Mouse (Mus musculus) liver, postnatal 0 days (tissue): ENCODE data around the gene Mettl24. TPM values are rescaled to one million over a fixed set of nuclear protein-coding genes. Genes with fewer than 3 reads are reported as not detected.
A peak's percentile ranks its signal among the peaks of the same experiment; 100 is the strongest.

Source experiments
- ATAC-seq: fragments of 200-750 bp; cut with Nextera tagmentation; 2 replicates; pipeline ENCODE4 v1.8.0; 2017; ENCODE audit warnings: mild to moderate bottlenecking, moderate library complexity
- DNase-seq: peaks from one replicate; pipeline ENCODE4 v3.0.0-alpha.2; 2016
- H3K27ac ChIP-seq: fragments of 300-500 bp; sonication (generic); 2 replicates; pipeline ENCODE4 v1.5.1; 2014; ENCODE audit warnings: antibody characterized with exemption, moderate library complexity, mild to moderate bottlenecking, low read depth
- H3K27me3 ChIP-seq: fragments of 300-500 bp; sonication (generic); 2 replicates; pipeline ENCODE4 v1.6.1; 2014; ENCODE audit warnings: low read length, control low read depth, mixed read lengths; ENCODE audit not compliant: insufficient read depth
- H3K36me3 ChIP-seq: fragments of 300-500 bp; sonication (generic); replicated peaks from 2 replicates; pipeline ENCODE4 v1.6.1; 2014; ENCODE audit warnings: mild to moderate bottlenecking, control low read depth, low read length, moderate library complexity, mixed read lengths; ENCODE audit not compliant: insufficient read depth
- H3K4me1 ChIP-seq: fragments of 300-500 bp; sonication (generic); 2 replicates; pipeline ENCODE4 v1.6.1; 2014; ENCODE audit warnings: antibody characterized with exemption, mild to moderate bottlenecking, control low read depth; ENCODE audit not compliant: insufficient read depth
- H3K4me2 ChIP-seq: fragments of 300-500 bp; sonication (generic); 2 replicates; pipeline ENCODE4 v1.6.1; 2014; ENCODE audit warnings: low read depth, mild to moderate bottlenecking, low read length, moderate library complexity, mixed read lengths
- H3K4me3 ChIP-seq: fragments of 300-500 bp; sonication (generic); 2 replicates; pipeline ENCODE4 v1.5.1; 2014; ENCODE audit warnings: low read depth, low read length
- H3K9ac ChIP-seq: fragments of 300-500 bp; sonication (generic); replicated peaks from 2 replicates; pipeline ENCODE4 v1.6.1; 2014; ENCODE audit warnings: mild to moderate bottlenecking, moderate library complexity
- H3K9me3 ChIP-seq: fragments of 300-500 bp; sonication (generic); 2 replicates; pipeline ENCODE4 v1.6.1; 2016; ENCODE audit warnings: mild to moderate bottlenecking, control low read depth, low read length, mixed read lengths
- CTCF ChIP-seq: sonication (generic); IDR thresholded peaks from 2 replicates; pipeline ENCODE4 v1.5.1; 2016; ENCODE audit warnings: antibody characterized with exemption, low read depth
- EP300 ChIP-seq: IDR thresholded peaks from 2 replicates; pipeline ENCODE4 v1.6.1; 2016; ENCODE audit warnings: antibody characterized with exemption, low read depth, mild to moderate bottlenecking
- WGBS: fragments of 180-500 bp; shearing (Covaris S2); extraction: QIAGEN DNeasy Blood & Tissue Kit; methylation state at CpG from one replicate; pipeline ENCODE4 v1.1.7; 2014; ENCODE audit not compliant: insufficient replicate concordance; 5-methylcytosine and 5-hydroxymethylcytosine counted together
- polyA plus RNA-seq: library from polyadenylated mRNA; unstranded; fragments of >200 nt; fragmentation: Nextera tagmentation; extraction: Ambion mirVana; gene quantifications from 2 replicates; pipeline ENCODE4 v1.2.1, GENCODE M21; 2015

Gene Mettl24
- 0.30 and 0.45 TPM in 2 replicates for polyA plus RNA-seq

DNA sequence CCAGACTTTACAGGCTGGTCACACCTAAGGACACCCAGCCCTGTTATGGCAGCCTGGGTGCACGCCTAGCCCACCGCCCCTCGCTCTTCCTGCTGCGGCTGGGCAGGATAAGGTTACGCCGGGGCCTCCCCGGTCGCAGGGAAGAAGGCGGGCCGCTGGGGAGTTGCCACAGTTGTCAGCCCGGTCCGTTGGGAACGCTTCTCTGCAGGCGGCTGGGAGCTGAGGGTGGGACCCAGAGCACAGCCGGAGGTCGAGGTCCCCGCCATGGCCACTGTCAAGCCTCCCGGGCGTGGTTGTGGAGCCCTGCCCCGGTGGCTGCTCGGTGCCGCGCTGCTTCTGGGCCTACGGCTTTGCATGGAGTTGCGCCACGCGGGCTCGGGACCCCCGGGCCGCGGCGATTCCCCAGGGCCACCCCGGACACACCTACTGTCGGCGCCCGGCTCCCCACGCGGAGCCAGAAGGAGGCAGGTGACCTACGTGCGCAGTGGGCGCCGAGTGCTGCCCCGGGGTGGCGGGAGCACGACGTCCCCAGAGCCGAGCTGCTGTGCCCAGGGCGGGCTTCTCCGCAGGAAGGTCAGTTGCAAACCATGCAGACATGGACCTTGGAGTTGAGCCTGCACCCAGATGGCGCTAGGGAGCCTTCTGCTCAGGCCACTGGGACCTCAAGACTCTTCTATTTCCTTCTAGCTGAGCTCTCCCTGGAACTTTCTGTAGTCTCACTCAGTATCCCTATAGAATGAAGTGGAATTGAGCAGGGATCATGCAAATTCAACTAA lies at the start of gene Mettl24:
Gene Mettl24, plus strand, starts transcription at position 191 of the 776 bp plus-strand sequence.
- peaks cover 32% of the 10 kb centered on the region for H3K27me3 ChIP-seq
- no peaks in the 10 kb centered on the region for H3K9me3 ChIP-seq
- H3K36me3 ChIP-seq = no peaks in the 10 kb centered on the region
- WGBS = 1% methylated on average over 42 of the region's 50 CpGs
- peaks cover 6% of the 10 kb centered on the region for H3K4me1 ChIP-seq
- H3K4me3 ChIP-seq = peak within 1 kb of the TSS; percentile 51
- no peak for TF ChIP-seq EP300
- TF ChIP-seq CTCF = peak; percentile 71
- H3K4me2 ChIP-seq = peak within 1 kb of the TSS; percentile 83
- ATAC-seq (0 out of 2 replicates have a peak, but pooled peaks have one; percentile 31), DNase-seq (peak; percentile 57)
- H3K27ac ChIP-seq = no peak within 1 kb of the TSS
- peak within 1 kb of the TSS; percentile 51 for H3K9ac ChIP-seq

DNA sequence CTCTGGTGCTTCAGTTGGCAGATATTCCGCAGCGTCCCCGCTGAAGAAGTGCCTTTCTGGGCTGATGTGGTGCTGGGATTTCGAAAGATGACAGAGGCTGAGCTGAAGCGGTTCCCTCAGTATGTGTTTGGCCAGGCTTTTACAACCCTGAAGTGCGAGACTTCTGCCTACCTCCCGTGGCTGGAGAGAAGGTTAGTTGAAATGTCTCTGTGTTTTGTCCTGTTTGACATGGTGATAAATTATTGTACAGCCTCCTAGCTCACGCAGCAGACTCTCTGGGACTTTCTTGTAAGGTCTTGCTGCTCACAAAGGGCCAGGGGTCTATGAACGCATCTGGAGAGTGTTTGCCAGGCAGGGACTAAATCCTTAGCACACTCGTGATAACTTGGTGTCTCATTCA lies 45.8 kb upstream of the Mettl24 start:
- DNase-seq = no peak
- WGBS = 51% methylated on average over 10 of the region's 10 CpGs
- H3K4me1 ChIP-seq = no peaks in the 10 kb centered on the region
- no peak for ATAC-seq
- no peak for TF ChIP-seq EP300
- no peak for TF ChIP-seq CTCF
- H3K9ac ChIP-seq = no peak overlapping the region
- H3K4me3 ChIP-seq = no peak overlapping the region
- H3K27ac ChIP-seq = no peak overlapping the region
- no peaks in the 10 kb centered on the region for H3K9me3 ChIP-seq
- H3K4me2 ChIP-seq = no peak overlapping the region
- no peaks in the 10 kb centered on the region for H3K36me3 ChIP-seq
- no peaks in the 10 kb centered on the region for H3K27me3 ChIP-seq

DNA sequence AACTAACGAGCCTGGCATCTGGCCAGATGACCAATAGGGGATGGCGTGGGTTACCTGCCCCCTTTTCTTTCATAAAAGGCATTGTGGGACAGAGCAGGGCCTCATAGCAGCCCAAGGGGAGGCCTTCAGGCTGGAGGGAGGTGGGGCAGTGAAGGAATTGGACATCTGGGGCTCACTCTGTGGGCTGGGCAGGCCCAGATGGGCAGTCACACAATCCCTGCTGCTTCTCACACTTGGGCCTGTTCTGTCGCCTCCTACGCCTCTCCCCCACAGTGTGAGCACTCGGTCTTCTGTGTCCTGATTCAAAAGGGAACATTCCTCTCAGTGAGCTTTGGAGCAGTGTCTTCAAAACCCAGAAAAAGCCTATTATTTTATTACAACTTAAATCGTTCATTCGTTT lies 44.8 kb upstream of the Mettl24 start:
- no peak for ATAC-seq
- H3K27ac ChIP-seq = no peak overlapping the region
- H3K36me3 ChIP-seq = no peaks in the 10 kb centered on the region
- no peak for DNase-seq
- no peaks in the 10 kb centered on the region for H3K27me3 ChIP-seq
- WGBS = 69% methylated on average over 7 of the region's 7 CpGs
- TF ChIP-seq CTCF (no peak), EP300 (no peak)
- no peak overlapping the region for H3K9ac ChIP-seq
- H3K4me1 ChIP-seq = no peaks in the 10 kb centered on the region
- no peak overlapping the region for H3K4me2 ChIP-seq
- no peak overlapping the region for H3K4me3 ChIP-seq
- no peaks in the 10 kb centered on the region for H3K9me3 ChIP-seq

DNA sequence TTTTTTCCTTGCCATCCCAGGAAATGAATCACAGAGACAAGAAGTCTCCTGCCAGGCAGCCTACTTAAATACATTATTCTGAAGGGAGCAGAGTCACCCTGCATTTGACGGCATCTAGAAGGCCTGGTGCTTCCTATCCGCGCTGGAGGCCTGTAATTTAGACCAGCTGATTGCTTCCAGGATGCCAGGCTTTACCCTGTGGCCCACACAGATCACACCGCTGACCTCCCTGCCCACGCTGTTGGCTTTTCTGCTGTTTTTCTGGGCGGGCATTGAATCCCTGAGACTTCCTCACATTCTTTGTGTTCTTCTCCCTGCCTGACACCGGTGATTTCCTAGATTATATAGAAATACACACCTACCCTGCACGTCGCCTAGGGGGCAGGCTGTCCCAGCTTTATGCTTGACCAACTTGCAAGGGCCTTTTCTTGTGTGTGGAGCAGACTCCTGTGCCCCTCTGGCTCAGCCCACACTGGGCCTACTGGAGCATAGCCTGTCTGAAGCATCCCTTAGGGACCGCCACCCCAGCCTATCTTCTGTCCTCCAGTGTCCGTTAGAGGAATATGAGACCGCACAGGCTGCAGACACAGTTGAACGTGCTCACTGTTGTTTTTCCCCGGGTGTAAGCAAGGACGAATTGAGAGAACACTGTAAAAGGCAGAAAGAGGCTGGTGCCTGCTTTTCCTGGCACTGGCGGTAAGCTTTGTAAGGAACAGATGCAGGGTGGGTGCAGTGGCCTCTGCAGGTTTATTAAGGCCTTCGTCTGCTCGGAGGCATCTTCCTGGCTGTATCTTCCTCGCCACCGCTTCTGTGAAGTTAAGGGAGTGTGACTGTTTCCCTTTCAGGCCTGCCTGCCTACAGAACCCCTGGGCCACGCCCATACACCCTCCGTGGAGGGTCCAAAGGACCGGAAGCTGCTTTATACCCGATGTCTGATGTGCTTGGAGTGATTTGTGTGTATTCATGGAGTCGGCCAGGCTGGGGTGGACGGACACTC lies 44.0 kb upstream of the Mettl24 start:
- Histone ChIP-seq H3K36me3 (no peaks in the 10 kb centered on the region), H3K4me2 (no peak overlapping the region), H3K4me3 (no peak overlapping the region), H3K27me3 (no peaks in the 10 kb centered on the region), H3K9ac (no peak overlapping the region), H3K4me1 (no peaks in the 10 kb centered on the region), H3K27ac (no peak overlapping the region), H3K9me3 (no peaks in the 10 kb centered on the region)
- DNase-seq (no peak), ATAC-seq (no peak)
- 0 out of 2 replicates have a peak, but pooled peaks have one; percentile 9 for TF ChIP-seq CTCF
- TF ChIP-seq EP300 = no peak
- WGBS = 72% methylated on average over 26 of the region's 26 CpGs

DNA sequence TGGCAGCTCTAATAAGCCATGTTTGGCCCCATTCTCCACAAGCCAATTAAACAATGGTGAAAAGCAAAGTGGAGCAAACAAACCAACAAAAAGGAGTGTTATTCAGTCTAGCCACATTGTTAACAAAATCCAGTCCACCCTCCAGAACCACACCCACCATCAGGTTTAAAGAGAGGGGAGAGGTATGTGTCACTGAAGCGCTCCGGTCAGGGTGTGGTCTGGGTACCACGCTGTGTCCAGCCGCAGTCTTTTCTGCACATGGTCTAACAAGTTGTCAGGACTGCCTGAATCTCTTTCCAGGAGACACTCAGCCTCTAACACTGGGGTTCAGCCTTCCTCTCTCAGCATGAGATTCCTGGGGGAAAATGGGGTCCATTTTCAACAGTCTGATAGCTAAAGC lies 42.7 kb upstream of the Mettl24 start:
- Histone ChIP-seq H3K27ac (no peak overlapping the region), H3K4me2 (no peak overlapping the region), H3K9me3 (no peaks in the 10 kb centered on the region), H3K4me1 (no peaks in the 10 kb centered on the region), H3K36me3 (no peaks in the 10 kb centered on the region), H3K4me3 (no peak overlapping the region), H3K9ac (no peak overlapping the region), H3K27me3 (no peaks in the 10 kb centered on the region)
- 93% methylated on average over 4 of the region's 4 CpGs for WGBS
- TF ChIP-seq EP300 = no peak
- no peak for TF ChIP-seq CTCF
- ATAC-seq = no peak
- no peak for DNase-seq

DNA sequence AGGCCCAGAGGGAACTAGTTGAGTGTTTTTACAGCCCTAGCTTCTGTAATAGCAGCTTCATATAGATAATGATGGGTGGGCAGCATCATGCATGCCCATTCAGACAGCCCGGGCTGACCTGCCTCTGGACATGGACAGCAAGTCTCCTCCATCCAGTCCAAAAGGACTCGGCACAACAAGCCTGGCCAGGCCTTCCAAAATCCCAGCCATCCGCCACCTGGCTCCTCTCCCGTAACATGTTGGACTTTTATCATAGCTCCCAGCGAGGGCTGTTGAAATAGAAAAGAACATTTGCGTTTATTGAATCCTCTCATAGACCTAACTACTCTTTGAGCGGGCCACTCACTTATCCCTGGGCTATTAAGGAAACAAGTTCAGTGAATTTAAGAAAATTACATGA lies 41.2 kb upstream of the Mettl24 start:
- DNase-seq = no peak
- no peaks in the 10 kb centered on the region for H3K36me3 ChIP-seq
- no peak overlapping the region for H3K27ac ChIP-seq
- ATAC-seq = no peak
- no peak for TF ChIP-seq CTCF
- TF ChIP-seq EP300 = no peak
- no peaks in the 10 kb centered on the region for H3K27me3 ChIP-seq
- H3K4me3 ChIP-seq = no peak overlapping the region
- H3K9ac ChIP-seq = no peak overlapping the region
- H3K9me3 ChIP-seq = no peaks in the 10 kb centered on the region
- no peaks in the 10 kb centered on the region for H3K4me1 ChIP-seq
- WGBS = 86% methylated on average over 7 of the region's 7 CpGs
- H3K4me2 ChIP-seq = no peak overlapping the region
